Mouse (Mus musculus): ENCODE measurements around the gene Rps15a. TPM values are rescaled to one million over a fixed set of nuclear protein-coding genes. Genes with fewer than 3 reads are reported as not detected.

The Rps15a gene
- 414 and 460 TPM in 2 replicates for polyA plus RNA-seq (2015; fragmentation: Nextera tagmentation; extraction: Ambion mirVana)

- H3K36me3 ChIP-seq (ENCODE audit: control insufficient read depth, insufficient read depth) = peaks cover 23% of the 10 kb centered on the region
- peak within 1 kb of the TSS; percentile 96 for H3K9ac ChIP-seq (replicated peaks; ENCODE audit: low read depth, low read length)
- H3K4me2 ChIP-seq (ENCODE audit: low read length) = peak within 1 kb of the TSS; percentile 95
- no peaks in the 10 kb centered on the region for H3K9me3 ChIP-seq (ENCODE audit: control insufficient read depth, low read length)
- WGBS = 0% methylated on average over 40 of the region's 40 CpGs
- peak; percentile 83 for ATAC-seq
- H3K27ac ChIP-seq (ENCODE audit: low read length) = peak within 1 kb of the TSS; percentile 85
- H3K4me3 ChIP-seq (replicated peaks; ENCODE audit: low read length) = peak within 1 kb of the TSS; percentile 84
- no peaks in the 10 kb centered on the region for H3K27me3 ChIP-seq (replicated peaks; ENCODE audit: control insufficient read depth, insufficient read depth, low read length)
- peaks cover 43% of the 10 kb centered on the region for H3K4me1 ChIP-seq (replicated peaks; ENCODE audit: control insufficient read depth, insufficient read depth, low read length)
These were observed at the start of gene Rps15a for GRCm38 (mm10) chr7:118115877-118116568. Gene Rps15a, minus strand, starts transcription at chr7:118116188.

- H3K9ac ChIP-seq (replicated peaks; ENCODE audit: low read depth, low read length) = no peak overlapping the region
- no peak overlapping the region for H3K4me3 ChIP-seq (replicated peaks; ENCODE audit: low read length)
- no peak overlapping the region for H3K4me2 ChIP-seq (ENCODE audit: low read length)
- no peak overlapping the region for H3K27ac ChIP-seq (ENCODE audit: low read length)
- 89% methylated on average over 8 of the region's 8 CpGs for WGBS
- H3K27me3 ChIP-seq (replicated peaks; ENCODE audit: control insufficient read depth, insufficient read depth, low read length) = no peaks in the 10 kb centered on the region
- no peaks in the 10 kb centered on the region for H3K4me1 ChIP-seq (replicated peaks; ENCODE audit: control insufficient read depth, insufficient read depth, low read length)
- no peak for ATAC-seq
- H3K36me3 ChIP-seq (ENCODE audit: control insufficient read depth, insufficient read depth) = peaks cover 24% of the 10 kb centered on the region
- H3K9me3 ChIP-seq (ENCODE audit: control insufficient read depth, low read length) = no peaks in the 10 kb centered on the region
These were observed 47.0 kb upstream of the Rps15a start for GRCm38 (mm10) chr7:118163006-118163405.

GRCm38 (mm10) chr7:118160121-118160520, 44.1 kb upstream of the Rps15a start:
- H3K9me3 ChIP-seq (ENCODE audit: control insufficient read depth, low read length) = no peaks in the 10 kb centered on the region
- H3K4me3 ChIP-seq (replicated peaks; ENCODE audit: low read length) = no peak overlapping the region
- H3K4me1 ChIP-seq (replicated peaks; ENCODE audit: control insufficient read depth, insufficient read depth, low read length) = no peaks in the 10 kb centered on the region
- WGBS = 89% methylated on average over 3 of the region's 3 CpGs
- no peak overlapping the region for H3K4me2 ChIP-seq (ENCODE audit: low read length)
- H3K36me3 ChIP-seq (ENCODE audit: control insufficient read depth, insufficient read depth) = peaks cover 17% of the 10 kb centered on the region
- no peak overlapping the region for H3K9ac ChIP-seq (replicated peaks; ENCODE audit: low read depth, low read length)
- ATAC-seq = no peak
- H3K27me3 ChIP-seq (replicated peaks; ENCODE audit: control insufficient read depth, insufficient read depth, low read length) = no peaks in the 10 kb centered on the region
- H3K27ac ChIP-seq (ENCODE audit: low read length) = no peak overlapping the region

- no peaks in the 10 kb centered on the region for H3K9me3 ChIP-seq (ENCODE audit: control insufficient read depth, low read length)
- no peak overlapping the region for H3K9ac ChIP-seq (replicated peaks; ENCODE audit: low read depth, low read length)
- H3K27me3 ChIP-seq (replicated peaks; ENCODE audit: control insufficient read depth, insufficient read depth, low read length) = no peaks in the 10 kb centered on the region
- ATAC-seq = no peak
- peaks cover 34% of the 10 kb centered on the region for H3K36me3 ChIP-seq (ENCODE audit: control insufficient read depth, insufficient read depth)
- H3K4me2 ChIP-seq (ENCODE audit: low read length) = no peak overlapping the region
- 91% methylated on average over 7 of the region's 7 CpGs for WGBS
- H3K4me3 ChIP-seq (replicated peaks; ENCODE audit: low read length) = no peak overlapping the region
- no peak overlapping the region for H3K27ac ChIP-seq (ENCODE audit: low read length)
- no peaks in the 10 kb centered on the region for H3K4me1 ChIP-seq (replicated peaks; ENCODE audit: control insufficient read depth, insufficient read depth, low read length)
These were observed 40.5 kb upstream of the Rps15a start for GRCm38 (mm10) chr7:118156461-118156860.

- Histone ChIP-seq H3K4me3 (replicated peaks; ENCODE audit: low read length) (no peak overlapping the region), H3K27me3 (replicated peaks; ENCODE audit: control insufficient read depth, insufficient read depth, low read length) (no peaks in the 10 kb centered on the region), H3K4me1 (replicated peaks; ENCODE audit: control insufficient read depth, insufficient read depth, low read length) (no peaks in the 10 kb centered on the region), H3K9ac (replicated peaks; ENCODE audit: low read depth, low read length) (no peak overlapping the region), H3K4me2 (ENCODE audit: low read length) (no peak overlapping the region), H3K9me3 (ENCODE audit: control insufficient read depth, low read length) (no peaks in the 10 kb centered on the region), H3K36me3 (ENCODE audit: control insufficient read depth, insufficient read depth) (peaks cover 28% of the 10 kb centered on the region), H3K27ac (ENCODE audit: low read length) (no peak overlapping the region)
- ATAC-seq = no peak
- 94% methylated on average over 6 of the region's 6 CpGs for WGBS
These were observed 38.2 kb upstream of the Rps15a start for GRCm38 (mm10) chr7:118154150-118154549.

- Histone ChIP-seq H3K36me3 (ENCODE audit: control insufficient read depth, insufficient read depth) (peaks cover 41% of the 10 kb centered on the region), H3K4me1 (replicated peaks; ENCODE audit: control insufficient read depth, insufficient read depth, low read length) (no peaks in the 10 kb centered on the region), H3K9ac (replicated peaks; ENCODE audit: low read depth, low read length) (no peak overlapping the region), H3K4me3 (replicated peaks; ENCODE audit: low read length) (no peak overlapping the region), H3K4me2 (ENCODE audit: low read length) (no peak overlapping the region), H3K9me3 (ENCODE audit: control insufficient read depth, low read length) (no peaks in the 10 kb centered on the region), H3K27me3 (replicated peaks; ENCODE audit: control insufficient read depth, insufficient read depth, low read length) (no peaks in the 10 kb centered on the region), H3K27ac (ENCODE audit: low read length) (no peak overlapping the region)
- WGBS = 79% methylated on average over 3 of the region's 3 CpGs
- no peak for ATAC-seq
These were observed 27.6 kb upstream of the Rps15a start for GRCm38 (mm10) chr7:118143602-118144001.

GRCm38 (mm10) chr7:118143123-118143522, 27.1 kb upstream of the Rps15a start:
- WGBS = 94% methylated on average over 4 of the region's 4 CpGs
- Histone ChIP-seq H3K9ac (replicated peaks; ENCODE audit: low read depth, low read length) (no peak overlapping the region), H3K4me1 (replicated peaks; ENCODE audit: control insufficient read depth, insufficient read depth, low read length) (no peaks in the 10 kb centered on the region), H3K9me3 (ENCODE audit: control insufficient read depth, low read length) (no peaks in the 10 kb centered on the region), H3K27ac (ENCODE audit: low read length) (no peak overlapping the region), H3K27me3 (replicated peaks; ENCODE audit: control insufficient read depth, insufficient read depth, low read length) (no peaks in the 10 kb centered on the region), H3K4me2 (ENCODE audit: low read length) (no peak overlapping the region), H3K36me3 (ENCODE audit: control insufficient read depth, insufficient read depth) (peaks cover 38% of the 10 kb centered on the region), H3K4me3 (replicated peaks; ENCODE audit: low read length) (no peak overlapping the region)
- no peak for ATAC-seq

- peaks cover 39% of the 10 kb centered on the region for H3K36me3 ChIP-seq (ENCODE audit: control insufficient read depth, insufficient read depth)
- H3K9me3 ChIP-seq (ENCODE audit: control insufficient read depth, low read length) = no peaks in the 10 kb centered on the region
- no peak overlapping the region for H3K27ac ChIP-seq (ENCODE audit: low read length)
- WGBS = 93% methylated on average over 7 of the region's 7 CpGs
- H3K4me3 ChIP-seq (replicated peaks; ENCODE audit: low read length) = no peak overlapping the region
- no peaks in the 10 kb centered on the region for H3K4me1 ChIP-seq (replicated peaks; ENCODE audit: control insufficient read depth, insufficient read depth, low read length)
- H3K4me2 ChIP-seq (ENCODE audit: low read length) = no peak overlapping the region
- no peak overlapping the region for H3K9ac ChIP-seq (replicated peaks; ENCODE audit: low read depth, low read length)
- no peak for ATAC-seq
- H3K27me3 ChIP-seq (replicated peaks; ENCODE audit: control insufficient read depth, insufficient read depth, low read length) = no peaks in the 10 kb centered on the region
These were observed 25.3 kb upstream of the Rps15a start for GRCm38 (mm10) chr7:118141271-118141670.

GRCm38 (mm10) chr7:118135128-118135527, 19.1 kb upstream of the Rps15a start:
- Histone ChIP-seq H3K9me3 (ENCODE audit: control insufficient read depth, low read length) (no peaks in the 10 kb centered on the region), H3K27ac (ENCODE audit: low read length) (no peak overlapping the region), H3K4me1 (replicated peaks; ENCODE audit: control insufficient read depth, insufficient read depth, low read length) (no peaks in the 10 kb centered on the region), H3K4me3 (replicated peaks; ENCODE audit: low read length) (no peak overlapping the region), H3K4me2 (ENCODE audit: low read length) (no peak overlapping the region), H3K9ac (replicated peaks; ENCODE audit: low read depth, low read length) (no peak overlapping the region), H3K27me3 (replicated peaks; ENCODE audit: control insufficient read depth, insufficient read depth, low read length) (no peaks in the 10 kb centered on the region), H3K36me3 (ENCODE audit: control insufficient read depth, insufficient read depth) (peaks cover 17% of the 10 kb centered on the region; the same call in 1 of the 2 replicates)
- ATAC-seq = no peak
- WGBS = 86% methylated on average over 11 of the region's 11 CpGs
